Mouse (Mus musculus) erythroblast, embryonic 14.5 days (primary cell): Measurements from ENCODE around the gene Exoc4. TPM values are rescaled to one million over a fixed set of nuclear protein-coding genes. Genes with fewer than 3 reads are reported as not detected.

Experiments
- H3K27me3 ChIP-seq: 2 replicates; pipeline ENCODE4 v1.6.1; 2012; ENCODE audit warnings: inconsistent platforms; ENCODE audit not compliant: control insufficient read depth
- H3K36me3 ChIP-seq: 2 replicates; pipeline ENCODE4 v1.6.1; 2012; ENCODE audit warnings: mild to moderate bottlenecking, inconsistent platforms; ENCODE audit not compliant: control insufficient read depth
- H3K4me1 ChIP-seq: 2 replicates; pipeline ENCODE4 v1.6.1; 2012; ENCODE audit warnings: inconsistent platforms; ENCODE audit not compliant: control insufficient read depth
- H3K4me3 ChIP-seq: replicated peaks from 2 replicates; pipeline ENCODE3; 2012; ENCODE audit warnings: moderate library complexity, mild to moderate bottlenecking, inconsistent platforms
- H3K9me3 ChIP-seq: 2 replicates; pipeline ENCODE4 v1.6.1; 2012; ENCODE audit warnings: low read length, inconsistent platforms, mixed read lengths; ENCODE audit not compliant: control insufficient read depth
- GATA1 ChIP-seq: IDR thresholded peaks from 2 replicates; pipeline ENCODE4 v1.6.1; 2012; ENCODE audit warnings: low read length, inconsistent platforms, mixed read lengths
- TAL1 ChIP-seq: IDR thresholded peaks from 3 replicates; pipeline ENCODE4 v1.6.1; 2012; ENCODE audit warnings: low read length, inconsistent platforms, mixed read lengths
- polyA plus RNA-seq: library from polyadenylated mRNA; stranded (reverse); fragments of >175 nt; gene quantifications from 2 replicates; pipeline ENCODE4 v1.2.3, GENCODE M21; 2012

Exoc4 gene
- polyA plus RNA-seq, 1 experiment: 0.65 TPM

GRCm38 (mm10) chr6:33870468-33871142 lies 621.7 kb downstream of the Exoc4 start:
- TF ChIP-seq TAL1 (no peak), GATA1 (no peak)

GRCm38 (mm10) chr6:33871286-33871685 lies 622.4 kb downstream of the Exoc4 start:
- Histone ChIP-seq H3K4me3 (no peak overlapping the region), H3K9me3 (no peaks in the 10 kb centered on the region), H3K4me1 (no peaks in the 10 kb centered on the region), H3K27me3 (no peaks in the 10 kb centered on the region), H3K36me3 (no peaks in the 10 kb centered on the region)
- TF ChIP-seq TAL1: no peak
- no peak for TF ChIP-seq GATA1

More at GRCm38 (mm10) chr6:33870468-33871142, 621.7 kb downstream of the Exoc4 start:
- no peaks in the 10 kb centered on the region for H3K27me3 ChIP-seq
- H3K4me3 ChIP-seq: no peak overlapping the region
- H3K9me3 ChIP-seq: no peaks in the 10 kb centered on the region
- no peaks in the 10 kb centered on the region for H3K4me1 ChIP-seq
- H3K36me3 ChIP-seq: no peaks in the 10 kb centered on the region

DNA sequence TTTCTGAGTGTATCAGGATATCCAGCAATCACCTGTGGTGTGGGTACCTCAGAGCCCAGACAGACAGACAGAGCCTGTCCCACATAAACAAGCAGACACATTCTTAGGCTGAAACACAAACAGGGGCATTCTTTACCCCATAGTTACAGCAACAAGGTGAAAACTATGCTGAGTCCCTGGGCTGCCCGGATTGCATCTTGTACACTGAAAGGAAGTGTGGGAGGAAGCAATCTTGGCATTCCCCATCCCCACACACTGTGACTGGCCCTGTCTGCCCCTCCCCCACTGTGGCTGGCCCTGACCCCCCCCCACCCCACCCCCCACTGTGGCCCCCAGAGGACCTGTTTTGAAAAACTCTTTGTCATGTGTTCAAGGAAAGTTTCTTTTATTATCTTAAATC lies 623.3 kb downstream of the Exoc4 start:
- no peak for TF ChIP-seq TAL1
- no peak for TF ChIP-seq GATA1
- H3K36me3 ChIP-seq: no peaks in the 10 kb centered on the region
- H3K4me3 ChIP-seq: no peak overlapping the region
- H3K27me3 ChIP-seq: no peaks in the 10 kb centered on the region
- H3K9me3 ChIP-seq: no peaks in the 10 kb centered on the region
- no peaks in the 10 kb centered on the region for H3K4me1 ChIP-seq

GRCm38 (mm10) chr6:33873000-33873399 lies 624.1 kb downstream of the Exoc4 start:
- H3K4me3 ChIP-seq: no peak overlapping the region
- no peaks in the 10 kb centered on the region for H3K27me3 ChIP-seq
- H3K9me3 ChIP-seq: no peaks in the 10 kb centered on the region
- TF ChIP-seq TAL1 (no peak), GATA1 (no peak)
- no peaks in the 10 kb centered on the region for H3K36me3 ChIP-seq
- H3K4me1 ChIP-seq: no peaks in the 10 kb centered on the region

DNA sequence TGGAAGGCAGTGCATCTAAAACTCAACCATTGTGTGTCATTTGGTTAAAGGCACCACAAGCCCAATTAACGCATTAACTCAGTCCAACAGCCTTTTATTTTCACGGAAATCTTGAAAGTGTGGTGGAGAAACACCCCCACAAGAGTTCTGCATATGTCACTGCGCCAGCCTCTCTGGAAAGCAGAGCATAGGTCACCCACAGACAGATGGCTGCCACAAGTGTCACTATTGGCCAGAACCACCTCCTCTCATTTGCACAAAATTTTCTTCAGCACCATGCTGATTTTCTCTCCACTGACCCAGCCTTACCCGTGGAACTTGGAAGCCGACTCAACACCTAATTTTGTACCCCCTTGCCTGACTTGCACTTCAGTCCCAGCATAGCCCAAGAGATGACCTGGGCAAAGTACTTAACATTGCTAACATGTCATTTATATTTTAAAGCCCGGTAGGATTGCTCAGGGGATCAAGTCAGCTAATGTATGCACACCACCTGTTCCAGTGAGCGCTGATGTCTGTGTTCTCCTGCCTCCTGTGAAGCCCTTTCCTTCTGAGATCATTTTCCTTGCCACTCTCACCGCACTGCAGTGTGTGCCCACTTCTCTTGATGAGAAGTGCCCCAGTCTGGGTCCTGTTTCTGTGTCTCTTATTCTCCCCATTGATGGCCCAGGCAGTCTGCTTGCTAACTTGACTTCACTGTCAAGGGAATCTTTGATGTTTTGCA lies 625.6 kb downstream of the Exoc4 start:
- Histone ChIP-seq H3K4me1 (no peaks in the 10 kb centered on the region), H3K36me3 (no peaks in the 10 kb centered on the region), H3K4me3 (no peak overlapping the region), H3K9me3 (no peaks in the 10 kb centered on the region), H3K27me3 (no peaks in the 10 kb centered on the region)
- TF ChIP-seq TAL1: no peak
- TF ChIP-seq GATA1: no peak

GRCm38 (mm10) chr6:33884141-33884683 lies 635.3 kb downstream of the Exoc4 start:
- Histone ChIP-seq H3K36me3 (no peaks in the 10 kb centered on the region), H3K9me3 (no peaks in the 10 kb centered on the region), H3K27me3 (no peaks in the 10 kb centered on the region), H3K4me1 (no peaks in the 10 kb centered on the region), H3K4me3 (no peak overlapping the region)
- no peak for TF ChIP-seq TAL1
- no peak for TF ChIP-seq GATA1

DNA sequence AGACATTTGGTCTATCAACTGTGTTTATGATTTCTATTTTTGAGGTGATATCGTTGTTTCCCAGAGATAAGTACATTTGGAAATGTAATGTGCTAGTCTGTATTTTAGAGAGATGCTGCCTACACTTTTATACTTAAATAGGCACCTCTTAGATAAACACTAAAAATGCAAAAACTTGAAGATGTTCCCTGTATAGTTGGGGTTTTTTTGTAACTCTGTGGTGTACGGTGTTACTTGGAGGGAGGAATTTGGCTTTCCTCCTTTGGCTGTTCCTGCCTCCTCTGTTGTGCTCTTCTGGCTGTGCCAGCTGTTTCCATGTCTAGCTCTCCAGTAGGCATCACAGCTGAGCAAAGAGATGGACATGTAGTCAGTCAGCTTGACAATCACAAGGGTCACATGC lies 638.1 kb downstream of the Exoc4 start:
- no peaks in the 10 kb centered on the region for H3K4me1 ChIP-seq
- H3K36me3 ChIP-seq: no peaks in the 10 kb centered on the region
- TF ChIP-seq GATA1: no peak
- no peak for TF ChIP-seq TAL1
- H3K27me3 ChIP-seq: no peaks in the 10 kb centered on the region
- no peak overlapping the region for H3K4me3 ChIP-seq
- H3K9me3 ChIP-seq: no peaks in the 10 kb centered on the region

DNA sequence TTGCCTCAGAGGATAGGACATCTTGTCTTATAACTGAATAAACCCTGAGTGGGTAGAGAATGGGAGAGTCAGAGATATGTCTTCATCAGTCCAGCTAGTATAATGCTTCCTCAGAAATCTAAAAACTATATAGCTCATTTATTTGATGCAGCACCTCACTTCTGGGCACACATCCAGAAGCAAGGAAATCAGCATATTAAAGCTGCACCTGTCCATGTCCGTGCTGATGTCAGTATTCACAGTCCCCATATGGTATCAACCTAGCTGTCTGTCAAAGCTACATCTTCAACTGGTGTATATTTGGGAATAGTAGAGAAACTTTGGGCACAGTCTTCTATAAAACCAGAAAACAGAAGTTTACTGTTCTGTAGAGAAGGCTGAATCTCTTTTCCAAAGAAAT lies 642.0 kb downstream of the Exoc4 start:
- no peaks in the 10 kb centered on the region for H3K4me1 ChIP-seq
- H3K9me3 ChIP-seq: no peaks in the 10 kb centered on the region
- H3K27me3 ChIP-seq: no peaks in the 10 kb centered on the region
- no peak overlapping the region for H3K4me3 ChIP-seq
- TF ChIP-seq GATA1: no peak
- no peak for TF ChIP-seq TAL1
- H3K36me3 ChIP-seq: no peaks in the 10 kb centered on the region

GRCm38 (mm10) chr6:33892142-33892541 lies 643.3 kb downstream of the Exoc4 start:
- H3K4me3 ChIP-seq: no peak overlapping the region
- no peaks in the 10 kb centered on the region for H3K4me1 ChIP-seq
- H3K36me3 ChIP-seq: no peaks in the 10 kb centered on the region
- no peaks in the 10 kb centered on the region for H3K9me3 ChIP-seq
- no peak for TF ChIP-seq TAL1
- TF ChIP-seq GATA1: no peak
- H3K27me3 ChIP-seq: no peaks in the 10 kb centered on the region

DNA sequence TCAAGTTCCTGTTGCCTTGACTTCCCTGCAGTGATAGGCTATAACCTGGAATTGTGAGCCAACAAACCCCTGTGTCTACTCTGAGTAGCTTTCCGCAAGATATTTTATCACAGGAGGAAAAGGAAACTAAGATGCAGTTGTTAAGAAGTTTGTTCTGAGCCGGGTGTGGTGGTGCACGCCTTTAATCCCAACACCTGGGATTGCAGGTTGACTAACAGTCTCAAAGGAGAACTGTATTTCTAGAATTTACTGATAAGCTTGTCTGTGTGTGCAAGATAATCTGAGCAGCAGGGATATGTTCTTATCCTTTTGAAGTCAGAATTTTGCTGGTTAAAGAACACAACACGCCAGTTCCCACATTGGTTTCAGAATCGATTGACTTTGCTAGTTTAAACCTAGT lies 651.1 kb downstream of the Exoc4 start:
- TF ChIP-seq TAL1: no peak
- no peak for TF ChIP-seq GATA1
- Histone ChIP-seq H3K4me3 (no peak overlapping the region), H3K36me3 (no peaks in the 10 kb centered on the region), H3K4me1 (no peaks in the 10 kb centered on the region), H3K27me3 (no peaks in the 10 kb centered on the region), H3K9me3 (no peaks in the 10 kb centered on the region)
